Mouse (Mus musculus): ENCODE results near the gene Phpt1. TPM values are rescaled to one million over a fixed set of nuclear protein-coding genes. Genes with fewer than 3 reads are reported as not detected.

The Phpt1 gene
- 19.8 and 30.6 TPM in 2 replicates for polyA plus RNA-seq (2012; rRNA removed; ENCODE audit: low replicate concordance)

DNA sequence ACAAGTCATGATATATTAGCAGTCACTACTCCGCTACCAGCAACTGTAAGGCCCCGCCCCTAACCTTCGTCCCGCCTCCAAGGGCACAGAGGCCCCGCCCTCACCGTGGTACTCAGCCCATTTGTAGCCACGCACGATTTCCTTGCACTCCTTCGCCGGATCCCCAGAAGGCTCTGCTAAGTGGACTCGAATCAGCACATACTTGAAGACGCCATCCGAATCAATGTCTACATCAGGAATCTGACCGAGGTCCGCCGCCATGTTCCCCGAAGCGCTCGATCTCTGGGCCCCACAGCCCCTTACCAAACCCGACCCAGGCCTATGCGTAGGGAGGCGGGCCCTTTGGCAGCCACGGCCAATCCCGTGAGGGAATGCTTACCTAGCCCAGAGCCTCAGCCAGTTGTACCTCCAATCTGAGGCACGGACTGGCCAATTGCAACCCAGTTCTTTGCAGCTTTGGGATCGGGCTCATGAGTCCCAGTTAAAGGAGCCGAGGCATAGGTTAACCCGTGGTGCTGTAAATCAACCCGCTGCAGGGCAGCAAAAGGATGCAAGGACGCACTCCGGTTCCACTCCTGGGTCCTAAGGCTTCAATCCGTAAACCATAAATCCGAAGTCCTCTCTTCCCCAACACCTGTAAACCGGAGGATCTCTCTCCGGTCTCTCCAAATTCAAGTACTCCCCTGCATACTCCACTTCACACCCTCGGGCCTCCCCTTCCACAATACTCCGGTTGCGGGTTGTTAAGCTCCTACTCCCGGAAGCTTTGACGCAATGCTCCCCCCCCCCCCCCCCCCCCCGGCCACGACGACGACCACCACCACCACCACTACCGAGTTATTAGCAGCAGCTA, at the start of gene Phpt1, which contains the start of gene Mamdc4:
Gene Phpt1 (minus strand): TSS at position 646 of the 853 bp plus-strand sequence.
Gene Mamdc4 (minus strand): TSS at position 267 of the 853 bp plus-strand sequence.

DNA sequence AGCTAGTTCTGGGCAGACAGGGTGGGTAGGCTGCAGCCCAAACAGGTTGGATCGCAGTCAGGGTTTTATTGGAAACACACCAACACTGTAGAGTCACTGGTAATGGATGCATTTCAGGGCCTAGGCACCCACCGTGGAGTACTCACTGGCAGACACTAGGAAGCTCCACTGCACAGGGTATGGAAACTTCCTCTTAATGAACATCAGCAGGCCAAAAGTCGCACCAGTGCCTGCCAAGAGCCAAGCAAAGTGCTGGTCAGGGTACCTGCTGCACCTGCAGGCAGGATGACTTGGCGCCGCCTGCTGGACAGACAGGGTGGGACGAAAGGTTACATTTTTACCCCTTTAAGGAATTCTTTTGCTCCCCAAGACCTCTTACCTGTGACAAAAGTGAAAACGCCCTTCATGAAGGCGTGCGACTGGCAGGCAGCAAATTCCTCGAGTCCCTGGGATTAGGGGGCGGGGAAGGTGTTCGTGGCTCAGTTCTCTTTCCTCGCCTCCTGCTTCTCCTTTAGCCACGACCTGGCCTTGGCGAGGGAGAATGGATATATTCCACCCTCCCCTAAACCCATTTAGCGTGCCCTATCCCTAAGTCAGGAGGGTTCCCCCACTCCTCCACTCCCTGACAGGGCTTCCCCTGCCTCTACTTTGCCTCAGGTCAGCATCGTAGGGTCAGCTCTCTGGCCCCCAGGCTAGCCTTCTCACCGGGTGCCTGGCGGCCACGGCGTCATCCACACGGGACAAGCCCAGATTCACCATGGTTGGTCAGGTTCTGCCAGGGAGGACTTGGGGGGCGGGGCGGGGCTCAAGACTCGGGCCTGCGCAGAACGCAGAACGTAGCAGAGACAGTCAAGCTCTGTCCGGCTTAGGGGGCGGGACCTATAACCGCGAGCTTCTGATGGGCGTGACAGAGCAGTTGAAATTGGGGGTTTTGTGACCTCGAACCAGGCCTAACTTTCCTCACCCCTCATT, 46.5 kb upstream of the Phpt1 start, which contains the start of gene Tmem141:
Gene Tmem141 (minus strand): TSS at position 777 of the 972 bp plus-strand sequence.

DNA sequence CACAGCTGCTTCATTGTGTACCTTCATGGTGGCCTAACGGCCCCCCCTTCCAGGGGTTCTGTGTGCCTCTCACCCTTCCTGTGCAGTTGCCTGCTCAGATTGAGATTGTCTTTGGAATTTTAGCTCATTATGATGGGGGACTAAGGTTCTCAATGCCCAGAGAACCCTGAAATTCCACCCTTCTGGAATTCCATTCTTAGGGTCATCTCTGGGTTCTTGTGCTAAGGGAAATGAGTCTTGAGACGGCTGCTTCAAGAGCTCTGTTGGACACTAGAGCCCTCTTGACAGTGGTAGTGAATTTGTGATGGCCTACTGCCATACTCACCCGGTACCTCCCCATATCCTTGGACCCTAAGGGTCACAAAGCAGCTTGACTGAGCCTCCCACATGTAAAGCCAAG, 42.6 kb upstream of the Phpt1 start, which contains the start of gene Ccdc183:
Gene Ccdc183 (minus strand): TSS at position 101 of the 400 bp plus-strand sequence.

DNA sequence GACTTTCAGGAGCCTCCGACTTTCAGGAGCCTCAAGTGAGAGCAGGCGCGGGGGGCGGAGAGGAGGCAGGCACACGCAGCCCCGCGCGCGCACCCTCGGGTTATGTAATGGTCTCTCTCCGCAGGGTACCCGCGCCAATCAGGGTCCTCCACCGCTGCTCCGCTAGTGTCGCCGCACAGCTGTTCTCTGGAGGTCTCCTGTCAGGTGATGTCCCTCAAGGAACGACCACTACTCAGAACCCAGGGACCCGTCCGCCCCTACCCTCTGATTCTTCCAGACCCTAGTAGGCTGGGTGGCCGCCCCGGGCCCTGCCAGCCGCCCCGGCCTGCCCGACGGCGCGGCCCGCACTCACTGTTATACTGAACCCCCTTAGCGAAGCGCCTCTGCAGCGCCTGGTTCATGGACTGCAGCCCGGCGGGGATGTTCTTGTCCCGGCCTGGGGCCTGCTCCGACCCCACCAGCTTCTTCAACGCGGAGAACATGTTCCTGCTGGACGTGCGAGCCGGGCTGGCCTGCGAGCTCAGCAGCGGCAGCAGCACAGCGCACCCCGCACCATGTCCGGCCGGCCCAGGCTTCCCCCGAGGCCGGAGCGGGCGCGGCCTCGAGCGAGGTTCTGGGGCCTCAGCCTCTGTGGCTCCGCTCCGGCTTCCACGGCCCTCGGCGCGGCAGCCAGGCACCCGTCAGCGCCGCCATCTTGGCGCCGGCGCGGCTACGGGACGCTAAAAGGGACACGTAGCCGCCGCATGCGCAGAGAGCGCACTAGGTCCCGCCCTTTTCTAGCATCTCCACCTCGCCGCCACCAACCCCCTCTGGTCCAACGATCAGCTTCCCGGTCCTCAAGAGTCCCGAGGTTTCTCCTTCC, 33.0 kb upstream of the Phpt1 start, which contains the start of gene Rabl6:
Gene Rabl6 (minus strand): TSS at position 761 of the 862 bp plus-strand sequence.

DNA sequence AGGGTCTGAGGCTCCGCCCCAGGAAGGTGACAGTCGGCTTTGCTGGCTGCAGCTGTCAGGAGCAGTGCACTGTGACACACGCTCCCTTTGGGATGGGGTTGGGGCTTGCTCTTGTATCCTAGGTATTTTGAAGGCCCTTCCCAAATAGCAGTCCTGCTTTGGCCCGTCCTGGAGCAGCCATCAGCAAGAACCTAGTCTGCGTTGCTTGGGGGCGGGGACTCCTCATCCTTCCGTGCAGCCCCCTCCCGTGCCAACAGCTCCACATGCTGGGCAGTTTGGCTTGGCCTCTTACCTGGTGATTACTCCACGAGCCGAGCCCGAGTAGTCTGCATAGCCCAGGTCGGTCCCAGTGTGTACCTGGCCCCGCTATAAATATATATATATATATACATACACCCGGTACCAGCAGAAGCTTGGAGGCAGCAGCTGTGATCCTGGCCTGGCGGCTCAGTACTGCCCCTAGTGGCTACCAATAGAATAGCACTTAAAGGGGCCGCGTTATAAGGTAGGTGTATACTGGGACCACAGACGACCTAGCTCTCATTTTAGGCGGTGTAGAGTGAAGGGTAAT, 6.4 kb upstream of the Phpt1 start, which contains the start of gene Ajm1:
Gene Ajm1 (minus strand): TSS at position 464 of the 571 bp plus-strand sequence.

DNA sequence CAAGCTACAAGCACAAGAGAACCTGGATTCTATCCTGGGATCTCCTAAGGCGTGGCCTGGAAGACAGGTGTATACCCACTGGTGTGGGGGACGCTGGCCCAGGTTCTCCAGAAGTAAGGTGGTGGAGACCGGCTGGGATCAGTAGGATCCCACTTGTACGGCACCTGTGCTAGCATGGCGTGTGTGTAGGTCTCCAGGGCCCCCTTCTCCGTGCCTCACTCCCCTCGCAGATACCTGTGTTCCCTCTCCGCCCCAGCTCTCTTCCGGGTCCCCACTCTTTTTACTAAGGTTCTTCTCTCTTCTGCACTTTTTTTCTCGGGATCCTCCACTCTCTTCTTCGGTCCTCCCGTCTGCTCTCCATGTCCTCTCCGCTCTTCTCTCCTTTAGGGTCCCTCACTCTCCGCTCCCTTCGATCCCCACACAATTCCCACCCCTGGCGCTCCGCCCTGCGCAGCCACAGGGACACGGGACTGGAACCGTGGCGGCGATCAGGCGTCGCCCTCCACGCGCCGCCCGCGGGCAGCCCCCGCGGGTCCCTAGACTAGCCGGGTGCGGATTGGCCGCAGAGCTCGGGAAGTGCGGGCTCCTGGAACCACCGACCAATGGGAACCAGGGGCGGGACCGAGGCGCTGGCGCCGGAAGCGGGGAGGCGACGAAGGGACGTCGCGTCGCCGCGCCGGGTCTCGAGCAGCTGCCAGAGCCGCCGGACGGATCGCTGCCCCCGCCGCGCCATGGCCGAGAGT, 17.6 kb downstream of the Phpt1 start, which contains the start of gene Edf1:
Gene Edf1 (plus strand): TSS at position 627 of the 743 bp plus-strand sequence.

DNA sequence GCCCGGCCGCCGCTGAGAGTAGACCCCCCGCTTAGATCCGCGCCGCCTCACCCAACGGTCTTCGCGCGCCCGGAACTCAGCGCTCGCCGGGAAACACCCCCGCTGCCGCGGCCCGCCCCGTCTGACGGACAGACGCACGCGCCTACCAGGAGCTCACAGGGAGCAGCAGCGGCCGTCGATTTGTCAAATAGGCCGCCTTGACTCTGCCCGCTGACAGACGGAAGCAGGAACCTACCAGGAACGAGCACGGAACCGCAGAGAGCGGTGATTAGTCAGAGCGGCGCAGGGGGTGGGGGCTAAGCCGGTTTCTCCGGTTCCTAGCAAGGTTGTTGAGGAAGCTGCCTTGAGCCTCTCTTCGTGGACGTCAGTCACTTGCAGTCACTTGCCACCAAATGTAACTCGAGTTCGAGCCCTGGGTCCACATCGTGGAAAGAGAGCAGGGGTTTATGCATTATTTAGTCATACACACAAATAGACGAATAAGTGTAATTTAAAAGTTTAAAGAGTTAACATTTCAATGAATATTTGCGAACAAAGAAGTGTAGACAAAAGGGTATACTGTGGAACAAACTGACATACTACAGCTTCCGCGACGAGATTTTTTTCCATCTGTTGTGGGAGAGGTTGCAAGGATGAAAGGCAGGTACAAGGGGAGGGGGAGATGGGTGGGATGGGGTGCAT, 28.1 kb downstream of the Phpt1 start, which contains the start of gene Traf2:
Gene Traf2 (minus strand): TSS at position 130 of the 681 bp plus-strand sequence.

Other genes with a start within 250 kb of the Phpt1 start
- 13.8 and 17.1 TPM in 2 replicates for gene Man1b1, start 242.9 kb downstream of the Phpt1 start, polyA plus RNA-seq (2012; rRNA removed; ENCODE audit: low replicate concordance)
- gene Dpp7, start 218.9 kb downstream of the Phpt1 start, polyA plus RNA-seq (2012; rRNA removed; ENCODE audit: low replicate concordance): 15.8 and 19.7 TPM in 2 replicates
- 66.1 and 563 TPM in 2 replicates for gene Uap1l1, start 209.5 kb downstream of the Phpt1 start, polyA plus RNA-seq (2012; rRNA removed; ENCODE audit: low replicate concordance)
- gene Sapcd2, start 202.9 kb downstream of the Phpt1 start, polyA plus RNA-seq (2012; rRNA removed; ENCODE audit: low replicate concordance): 27.5 and 29.1 TPM in 2 replicates
- gene Entpd2, start 179.3 kb downstream of the Phpt1 start, polyA plus RNA-seq (2012; rRNA removed; ENCODE audit: low replicate concordance): 50.6 and 75.3 TPM in 2 replicates
- 223 and 325 TPM in 2 replicates for gene Npdc1, start 175.9 kb downstream of the Phpt1 start, polyA plus RNA-seq (2012; rRNA removed; ENCODE audit: low replicate concordance)
- 1.3 and 2.1 TPM in 2 replicates for gene Fut7, start 152.0 kb downstream of the Phpt1 start, polyA plus RNA-seq (2012; rRNA removed; ENCODE audit: low replicate concordance)
- gene Abca2, start 146.5 kb downstream of the Phpt1 start, polyA plus RNA-seq (2012; rRNA removed; ENCODE audit: low replicate concordance): 16.8 and 36.7 TPM in 2 replicates
- gene Clic3, start 118.4 kb downstream of the Phpt1 start, polyA plus RNA-seq (2012; rRNA removed; ENCODE audit: low replicate concordance): 1.9 and 14.3 TPM in 2 replicates
- gene Paxx, start 114.1 kb downstream of the Phpt1 start, polyA plus RNA-seq (2012; rRNA removed; ENCODE audit: low replicate concordance): 81.4 and 115 TPM in 2 replicates
- 0.74 TPM in 1 of 2 replicates, not detected in the other for gene Ptgds, start 105.2 kb downstream of the Phpt1 start, polyA plus RNA-seq (2012; rRNA removed; ENCODE audit: low replicate concordance)
- not detected in 2 replicates for gene Lcn12, start 81.3 kb downstream of the Phpt1 start, polyA plus RNA-seq (2012; rRNA removed; ENCODE audit: low replicate concordance)
- gene Fbxw5, start 74.5 kb downstream of the Phpt1 start, polyA plus RNA-seq (2012; rRNA removed; ENCODE audit: low replicate concordance): 40.4 and 40.9 TPM in 2 replicates
- 4.0 and 9.4 TPM in 2 replicates for gene C8g, start 73.5 kb downstream of the Phpt1 start, polyA plus RNA-seq (2012; rRNA removed; ENCODE audit: low replicate concordance)
- gene Traf2, start 28.3 kb downstream of the Phpt1 start, polyA plus RNA-seq (2012; rRNA removed; ENCODE audit: low replicate concordance): 9.0 and 10.8 TPM in 2 replicates
- 164 and 294 TPM in 2 replicates for gene Edf1, start 17.4 kb downstream of the Phpt1 start, polyA plus RNA-seq (2012; rRNA removed; ENCODE audit: low replicate concordance)
- gene Mamdc4, start 379 bp downstream of the Phpt1 start, polyA plus RNA-seq (2012; rRNA removed; ENCODE audit: low replicate concordance): 1.1 and 1.9 TPM in 2 replicates
- gene Ajm1, start 6.5 kb upstream of the Phpt1 start, polyA plus RNA-seq (2012; rRNA removed; ENCODE audit: low replicate concordance): 1.4 and 1.7 TPM in 2 replicates
- gene Rabl6, start 33.3 kb upstream of the Phpt1 start, polyA plus RNA-seq (2012; rRNA removed; ENCODE audit: low replicate concordance): 56.5 and 60.5 TPM in 2 replicates
- not detected in 2 replicates for gene Ccdc183, start 42.5 kb upstream of the Phpt1 start, polyA plus RNA-seq (2012; rRNA removed; ENCODE audit: low replicate concordance)
- gene Tmem141, start 46.8 kb upstream of the Phpt1 start, polyA plus RNA-seq (2012; rRNA removed; ENCODE audit: low replicate concordance): 9.9 and 11.7 TPM in 2 replicates
- 0.89 and 1.2 TPM in 2 replicates for gene Fcna, start 52.8 kb upstream of the Phpt1 start, polyA plus RNA-seq (2012; rRNA removed; ENCODE audit: low replicate concordance)
- not detected in 2 replicates for gene Lcn8, start 77.9 kb upstream of the Phpt1 start, polyA plus RNA-seq (2012; rRNA removed; ENCODE audit: low replicate concordance)
- gene Lcn5, start 82.7 kb upstream of the Phpt1 start, polyA plus RNA-seq (2012; rRNA removed; ENCODE audit: low replicate concordance): not detected in 2 replicates
- not detected in 2 replicates for gene Lcn6, start 101.6 kb upstream of the Phpt1 start, polyA plus RNA-seq (2012; rRNA removed; ENCODE audit: low replicate concordance)
- not detected in 2 replicates for gene Lcn10, start 107.5 kb upstream of the Phpt1 start, polyA plus RNA-seq (2012; rRNA removed; ENCODE audit: low replicate concordance)
- gene Obp2a, start 124.8 kb upstream of the Phpt1 start, polyA plus RNA-seq (2012; rRNA removed; ENCODE audit: low replicate concordance): not detected in 2 replicates
- gene Bmyc, start 131.5 kb upstream of the Phpt1 start, polyA plus RNA-seq (2012; rRNA removed; ENCODE audit: low replicate concordance): 28.7 and 33.0 TPM in 2 replicates
- gene Obp2b, start 161.8 kb upstream of the Phpt1 start, polyA plus RNA-seq (2012; rRNA removed; ENCODE audit: low replicate concordance): not detected in 2 replicates
- gene Lcn3, start 190.3 kb upstream of the Phpt1 start, polyA plus RNA-seq (2012; rRNA removed; ENCODE audit: low replicate concordance): not detected in 2 replicates
- not detected in 2 replicates for gene Lcn11, start 201.8 kb upstream of the Phpt1 start, polyA plus RNA-seq (2012; rRNA removed; ENCODE audit: low replicate concordance)
- not detected in 2 replicates for gene Gm13539, start 207.0 kb upstream of the Phpt1 start, polyA plus RNA-seq (2012; rRNA removed; ENCODE audit: low replicate concordance)
- not detected in 2 replicates for gene Glt6d1, start 240.6 kb upstream of the Phpt1 start, polyA plus RNA-seq (2012; rRNA removed; ENCODE audit: low replicate concordance)
- gene Lcn9, start 247.9 kb upstream of the Phpt1 start, polyA plus RNA-seq (2012; rRNA removed; ENCODE audit: low replicate concordance): not detected in 2 replicates